Mouse (Mus musculus) kidney, postnatal 36 days (tissue): ENCODE measurements around the gene Tmem231.
A peak's percentile ranks its signal among the peaks of the same experiment; 100 is the strongest.
"Not testable (repeated sequence)": the region's sequence is repeated elsewhere in the genome, so short reads cannot be mapped to it uniquely, and the experiment has no call there.

Experiments
- DNase-seq, 2 experiments: peaks; one replicate each; pipeline ENCODE4 v3.0.0; 2021 to 2022; ENCODE audit warnings: mixed read lengths in 2 of 2

Gene Tmem231

DNA sequence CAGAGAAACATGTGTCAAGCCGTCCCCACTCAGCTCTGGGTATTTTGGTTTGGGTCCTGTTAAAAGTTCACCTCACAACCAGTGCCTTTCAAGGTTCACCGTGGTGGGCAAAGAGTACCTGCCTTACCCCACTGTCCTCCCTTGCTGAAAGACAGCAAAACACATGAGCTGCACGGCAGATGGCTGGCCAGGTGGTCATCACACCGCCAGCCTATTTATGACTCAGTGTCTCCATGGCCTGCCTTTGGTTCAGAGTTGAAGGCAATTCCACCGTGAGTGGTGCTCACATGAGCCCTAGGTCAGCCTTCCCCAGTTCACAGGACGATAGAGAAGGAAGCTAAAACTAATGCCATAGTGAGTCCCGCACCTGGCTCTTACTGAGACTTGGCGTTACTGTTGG is 14.3 kb upstream of the Tmem231 start:
- DNase-seq: no peak

DNA sequence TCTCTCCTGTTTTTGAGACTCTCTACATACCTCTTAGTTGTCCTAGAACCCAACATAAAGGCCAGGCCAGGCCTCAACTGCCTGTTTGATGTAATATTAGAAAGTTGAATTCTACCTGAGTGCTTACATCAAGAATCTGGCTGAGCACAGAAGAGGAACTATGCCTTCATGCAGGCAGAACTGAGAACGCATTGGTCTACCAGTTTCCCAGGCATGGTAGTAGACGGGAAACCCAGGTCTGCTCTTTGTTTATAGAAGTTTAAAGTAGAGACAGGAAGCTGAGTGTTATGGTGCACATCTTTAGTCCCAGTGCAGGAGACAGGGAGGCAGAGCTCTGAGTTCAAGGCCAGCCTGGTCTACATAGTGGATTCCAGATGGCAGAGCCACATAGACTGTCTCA is 13.5 kb upstream of the Tmem231 start:
- no peak for DNase-seq

DNA sequence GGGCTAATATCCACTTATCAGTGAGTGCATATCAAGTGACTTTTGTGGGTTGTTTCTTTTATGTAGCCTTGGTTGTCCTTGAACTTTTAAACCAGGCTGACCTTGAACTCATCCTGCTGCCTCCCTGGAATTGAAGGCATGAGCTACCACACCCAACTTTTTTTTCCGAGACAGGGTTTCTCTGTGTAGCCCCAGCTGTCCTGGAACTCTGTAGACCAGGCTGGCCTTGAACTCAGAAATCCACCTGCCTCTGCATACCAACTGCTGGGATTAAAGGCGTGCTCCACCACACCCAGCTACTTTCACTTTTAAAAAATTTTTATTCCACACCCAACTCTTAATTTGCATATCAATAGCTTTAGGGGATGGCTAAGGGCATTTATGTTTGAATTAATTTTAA is 9.9 kb upstream of the Tmem231 start:
- DNase-seq: no peak

DNA sequence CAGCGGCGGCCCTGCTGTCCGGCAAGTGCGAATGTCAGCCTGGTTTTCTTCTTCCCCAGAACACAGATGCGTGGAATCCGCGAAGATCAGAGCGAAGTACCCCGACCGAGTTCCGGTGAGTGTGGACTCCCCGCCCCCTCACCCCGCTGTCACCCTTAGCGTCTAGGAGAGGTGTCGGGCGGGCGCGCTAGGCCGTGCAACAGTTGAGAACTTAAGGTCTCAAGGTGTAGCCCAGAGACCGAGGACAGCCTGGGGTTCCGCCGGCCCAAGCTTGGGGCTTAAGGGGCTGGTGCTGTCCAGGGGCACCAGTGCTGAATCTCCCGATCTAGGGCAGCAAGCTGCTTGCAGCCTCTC is 7.4 kb upstream of the Tmem231 start:
- peak; percentile 37 to 73 for DNase-seq

DNA sequence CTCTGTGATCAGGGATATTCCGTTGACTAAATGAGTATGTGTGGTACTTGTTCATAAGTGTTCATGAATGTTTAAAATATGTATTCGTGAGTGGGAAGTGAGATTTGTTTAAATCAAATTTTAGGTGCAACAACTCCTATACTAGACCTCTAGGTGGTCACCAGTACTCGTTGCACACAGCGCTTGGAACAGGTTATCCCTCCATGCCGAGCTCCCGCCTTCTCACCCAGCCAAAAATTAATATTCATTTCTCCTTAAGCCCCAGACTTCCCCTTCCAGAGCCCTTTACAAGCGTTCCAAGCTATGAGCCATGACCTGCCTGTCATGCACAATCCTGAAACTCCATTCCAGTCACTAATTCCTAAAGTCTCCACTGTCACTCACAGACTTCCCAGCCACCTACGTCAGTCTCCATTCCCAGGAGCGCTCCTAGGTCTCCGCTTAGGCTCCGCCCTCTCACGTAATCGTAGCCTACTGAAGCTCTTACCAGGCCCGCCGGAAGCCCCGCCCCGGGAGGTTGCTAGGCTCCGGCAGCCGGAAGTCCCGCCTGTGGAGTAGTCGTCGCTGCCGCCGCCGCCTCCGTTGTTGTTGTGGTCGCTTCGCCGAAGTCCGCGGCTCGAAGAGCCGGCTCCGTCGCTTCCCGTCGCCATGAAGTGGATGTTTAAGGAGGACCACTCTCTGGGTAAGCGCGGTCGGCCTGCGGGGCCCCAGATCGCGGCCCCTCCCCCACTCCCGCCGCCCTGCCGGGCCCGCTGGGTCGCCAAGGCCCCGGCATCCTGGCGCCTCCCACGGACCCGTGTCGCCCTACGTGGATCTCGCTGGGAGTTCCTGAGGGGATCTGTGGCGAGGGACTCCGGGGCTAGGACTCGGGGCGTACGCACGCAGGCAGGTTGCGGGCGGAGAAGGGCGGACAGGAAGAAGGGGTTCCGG is 6.8 kb upstream of the Tmem231 start, which contains the start of gene Gabarapl2:
Gene Gabarapl2 (plus strand): TSS at position 533 of the 930 bp plus-strand sequence.
- peak; percentile 99 to 100 for DNase-seq

DNA sequence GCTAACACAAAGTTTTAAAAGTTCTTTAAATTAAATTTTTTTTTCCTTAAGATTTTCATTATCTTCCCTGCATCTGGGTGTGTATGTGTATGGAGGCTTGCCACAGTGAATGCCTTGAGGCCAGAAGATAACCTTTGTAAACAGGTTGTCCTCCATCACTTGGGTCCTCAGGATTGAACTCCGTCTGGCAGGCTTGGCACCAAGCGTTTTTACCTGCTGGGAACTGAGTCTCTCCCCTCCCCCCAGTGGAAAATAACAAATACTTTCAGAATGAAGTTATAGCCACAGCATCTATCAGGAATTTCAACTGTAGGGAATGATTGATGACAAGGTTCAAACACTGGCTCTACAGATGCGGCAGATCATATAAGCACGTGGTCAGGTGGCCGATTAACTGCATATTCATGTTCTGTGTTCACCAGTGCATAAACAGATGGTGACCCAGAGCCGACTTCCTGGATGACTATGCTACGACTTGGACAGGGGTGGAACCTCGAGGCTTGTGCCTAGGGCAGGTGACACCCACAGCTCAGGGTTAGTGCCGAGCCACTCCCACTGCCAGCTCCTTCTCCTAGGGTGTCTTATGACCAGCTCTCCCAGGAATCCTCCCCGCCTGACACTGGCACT is 5.9 kb upstream of the Tmem231 start:
- DNase-seq: peak; percentile 70 to 86

DNA sequence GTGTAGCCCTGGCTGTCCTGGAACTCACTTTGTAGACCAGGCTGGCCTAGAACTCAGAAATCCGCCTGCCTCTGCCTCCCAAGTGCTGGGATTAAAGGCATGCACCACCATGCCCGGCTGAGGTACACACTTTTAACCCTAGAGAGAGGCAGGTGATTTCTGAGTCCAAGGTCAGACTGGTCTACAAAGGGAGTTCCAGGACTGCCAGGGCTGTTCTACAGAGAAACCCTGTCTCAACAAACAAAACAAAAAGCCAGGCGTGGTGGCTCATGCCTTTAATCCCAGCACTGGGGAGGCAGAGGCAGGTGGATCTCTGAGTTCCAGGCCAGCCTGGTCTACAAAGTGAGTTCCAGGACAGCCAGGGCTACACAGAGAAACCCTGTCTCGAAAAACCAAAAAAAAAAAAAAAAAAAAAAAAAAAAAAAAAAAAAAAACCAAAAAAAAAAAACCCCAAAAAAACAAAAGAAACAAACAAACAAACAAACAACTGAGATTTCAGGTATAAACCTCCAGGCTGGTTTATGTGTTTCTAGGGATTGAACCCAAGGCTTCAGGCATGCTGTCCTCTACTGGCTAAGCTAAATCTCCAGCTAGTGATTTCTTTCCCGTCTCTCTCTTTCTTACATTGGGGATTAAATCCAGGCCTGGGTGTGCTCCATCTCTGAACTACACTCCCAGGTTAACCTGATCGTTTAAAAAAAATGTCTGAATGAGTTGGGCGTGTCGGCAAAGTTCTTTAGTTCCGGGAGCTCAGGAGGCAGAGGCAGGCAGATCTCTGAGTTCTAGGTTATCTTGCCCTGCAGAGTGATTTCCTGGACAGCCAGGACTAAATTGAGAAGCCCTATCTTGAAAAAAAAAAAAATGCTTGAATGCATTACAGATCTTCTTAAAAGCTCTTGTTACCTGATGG is 4.7 kb upstream of the Tmem231 start:
- DNase-seq: not testable (repeated sequence)

DNA sequence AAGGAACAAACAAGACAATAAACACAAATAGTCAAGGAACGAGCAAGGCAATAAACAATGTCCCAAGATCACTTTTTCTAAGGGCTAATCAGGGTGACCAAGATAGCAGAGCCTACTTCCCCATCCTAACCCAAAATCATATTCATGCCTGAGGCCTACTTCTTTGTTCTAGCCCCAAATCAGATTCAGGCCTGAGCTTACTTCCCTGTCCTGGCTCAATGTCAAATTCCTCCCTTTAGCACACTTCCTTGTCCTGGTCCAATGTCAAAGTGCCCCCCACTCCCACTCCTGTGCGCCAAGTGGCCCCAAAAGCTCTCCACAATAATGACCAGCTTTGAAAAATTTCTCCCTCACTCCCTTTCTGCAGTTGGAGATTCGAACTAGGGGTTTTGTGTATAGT is 3.5 kb upstream of the Tmem231 start:
- DNase-seq: no peak

DNA sequence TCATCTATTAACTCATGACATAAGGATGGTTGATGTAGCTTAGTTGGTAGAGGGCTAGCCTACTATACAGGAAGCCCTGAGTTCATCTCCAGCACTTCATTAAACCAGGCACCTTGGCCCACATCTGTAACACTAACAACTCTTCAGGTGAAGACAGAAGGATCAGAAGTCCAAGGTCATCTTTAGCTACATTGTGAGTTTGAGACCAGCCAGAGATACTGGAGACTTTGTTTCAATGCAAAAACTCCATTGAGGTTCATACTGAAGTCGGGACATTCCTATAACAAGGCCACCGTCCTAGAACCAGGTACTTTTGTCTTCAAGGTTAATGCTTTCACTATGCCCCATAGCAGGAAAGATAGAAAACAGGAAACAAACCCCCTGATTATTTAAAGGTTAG is 520 bp upstream of the Tmem231 start:
- DNase-seq: no peak

DNA sequence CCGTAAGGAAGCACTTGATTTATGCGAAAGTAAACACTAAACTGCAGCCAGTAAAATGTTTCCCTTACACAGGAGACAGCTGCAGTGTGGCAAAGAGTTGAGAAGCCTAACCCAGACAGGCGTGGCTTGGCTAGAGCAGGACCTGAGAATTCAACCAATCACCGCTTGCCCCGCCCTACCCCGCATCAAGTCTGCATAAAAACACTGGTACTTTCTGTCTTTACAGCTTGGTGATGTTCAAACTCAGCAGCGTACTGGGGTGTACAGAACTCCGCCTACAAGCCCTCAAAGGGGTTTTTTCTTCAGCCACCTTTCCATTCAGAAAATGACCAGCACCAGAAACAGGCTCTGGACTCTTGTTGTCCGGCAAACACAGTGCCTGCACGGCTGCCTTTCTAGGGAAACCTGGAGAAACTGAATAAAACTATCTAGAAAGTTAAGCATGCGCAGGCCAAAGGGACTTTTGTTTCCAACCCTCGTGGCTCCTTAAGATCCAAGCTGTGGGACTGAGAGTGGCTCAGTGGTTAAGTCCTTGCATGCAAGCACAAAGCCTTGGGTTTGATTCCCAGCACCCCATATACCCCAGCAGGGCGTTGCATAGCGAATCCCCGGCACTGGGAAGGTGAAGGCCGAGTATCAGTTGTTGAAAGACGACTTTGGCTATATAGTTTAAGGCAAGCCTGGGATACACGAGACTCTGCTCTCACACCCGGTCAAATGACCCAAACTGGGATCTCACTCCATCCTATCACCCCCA is 923 bp downstream of the Tmem231 start:
- peak; percentile 83 to 85 for DNase-seq

DNA sequence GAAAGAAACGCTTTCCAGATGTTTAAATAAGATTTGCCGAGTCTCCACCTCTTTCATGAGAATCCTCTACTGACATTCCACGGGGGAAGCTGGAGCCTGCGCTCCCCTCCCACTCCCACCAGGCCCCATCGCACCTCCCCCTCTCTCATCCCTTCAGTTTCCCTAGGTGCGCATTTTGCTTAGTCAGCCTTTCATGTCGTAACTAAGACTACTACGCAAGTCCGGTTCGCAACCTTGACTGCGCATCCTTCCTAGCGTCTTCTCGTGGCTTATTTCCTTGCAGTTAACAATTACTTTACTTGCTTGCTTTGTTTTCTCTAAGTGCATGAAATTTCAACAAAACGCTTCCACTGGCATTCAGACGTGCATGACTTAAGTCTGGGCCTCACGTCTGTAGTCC is 2.0 kb downstream of the Tmem231 start:
- DNase-seq: no peak

DNA sequence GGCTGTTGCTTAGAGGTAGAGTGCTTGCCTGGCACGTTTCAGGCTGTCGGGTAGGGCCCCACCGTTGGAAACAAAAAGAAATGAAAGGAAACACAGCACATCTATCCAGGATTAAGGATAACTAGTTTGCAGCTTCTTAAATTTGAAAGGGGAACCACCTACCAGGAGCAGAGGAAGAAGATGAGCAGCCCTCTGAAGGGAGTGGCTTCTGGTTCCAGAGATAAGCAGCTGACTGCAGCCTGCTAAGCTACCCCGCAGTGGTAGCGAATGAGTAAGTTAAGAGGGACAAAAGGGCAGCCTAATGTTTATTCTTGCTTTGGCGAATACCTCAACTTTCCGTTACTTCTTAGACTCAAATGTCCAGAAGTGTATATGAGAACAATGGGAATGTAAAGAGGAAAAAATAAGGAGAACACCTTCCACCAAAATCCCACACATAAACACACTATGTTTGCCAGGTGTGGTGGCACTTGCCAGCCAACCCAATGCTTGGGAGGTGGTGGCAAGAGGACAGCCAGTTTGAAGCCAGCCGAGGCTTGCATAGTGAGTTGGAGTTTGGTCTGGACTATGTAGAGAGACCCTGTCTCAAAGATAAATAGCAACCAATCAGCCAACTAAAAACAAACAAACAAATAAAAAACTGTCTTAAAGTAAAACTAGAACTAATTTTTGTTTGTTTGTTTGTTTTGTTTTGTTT is 3.9 kb downstream of the Tmem231 start:
- DNase-seq: no peak

DNA sequence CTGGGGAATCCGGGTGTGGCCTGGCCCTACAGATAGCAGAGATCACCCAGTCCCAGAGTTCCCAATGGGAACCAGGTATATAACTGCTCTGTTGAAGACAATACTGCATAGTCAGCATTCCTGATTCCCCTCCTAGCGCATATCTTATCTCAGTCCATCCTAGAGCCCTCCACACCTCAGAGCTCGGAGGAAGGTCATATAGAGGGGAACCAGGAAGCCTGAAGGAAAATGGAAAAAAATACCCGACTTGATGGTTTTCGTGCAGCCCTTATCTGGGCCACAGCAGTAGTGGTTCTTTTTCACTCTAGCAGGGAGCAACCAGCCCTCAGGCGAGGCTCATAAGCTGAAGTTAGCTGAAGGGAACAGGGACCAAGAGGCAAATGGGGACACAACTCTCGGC is 8.7 kb downstream of the Tmem231 start:
- DNase-seq: no peak

DNA sequence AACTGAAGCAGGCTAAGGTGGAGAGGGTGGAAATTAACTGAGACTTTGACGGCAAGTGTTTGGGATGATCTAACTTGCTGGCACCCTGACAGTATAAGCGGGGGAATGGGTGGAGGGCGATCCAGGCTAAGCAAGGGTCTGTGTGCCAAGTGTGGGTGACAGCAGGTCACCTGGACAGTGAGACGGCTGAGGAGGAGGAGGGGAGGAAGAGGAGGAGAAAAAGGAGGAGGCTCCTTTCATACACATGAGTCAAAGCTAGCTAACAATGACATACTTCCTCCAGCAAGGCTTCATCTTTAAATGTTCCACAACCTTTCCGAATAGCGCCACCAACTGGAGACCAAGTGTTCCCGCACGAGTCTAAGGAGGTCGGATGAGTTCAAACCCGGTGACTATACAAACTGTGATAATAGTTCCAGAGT is 10.3 kb downstream of the Tmem231 start:
- peak; percentile 49 to 74 for DNase-seq

DNA sequence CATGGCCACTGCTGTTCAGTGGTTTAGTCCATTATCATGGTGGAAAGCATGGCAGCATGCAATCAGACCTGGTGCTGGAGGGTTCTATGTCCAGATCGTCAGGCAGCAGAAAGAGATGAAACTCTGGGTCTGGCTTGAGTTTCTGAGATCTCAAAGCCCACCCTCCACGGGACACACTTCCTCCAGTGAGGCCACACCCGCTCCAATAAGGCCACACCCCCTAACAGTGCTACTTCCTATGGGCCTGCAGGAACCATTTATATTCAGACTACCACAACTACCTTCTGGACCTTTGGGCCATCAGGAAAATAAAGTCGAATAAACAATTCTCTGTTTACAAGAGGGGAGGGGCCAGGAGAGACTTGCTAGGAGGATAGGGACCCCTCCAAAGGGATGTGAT is 12.7 kb downstream of the Tmem231 start:
- no peak for DNase-seq

DNA sequence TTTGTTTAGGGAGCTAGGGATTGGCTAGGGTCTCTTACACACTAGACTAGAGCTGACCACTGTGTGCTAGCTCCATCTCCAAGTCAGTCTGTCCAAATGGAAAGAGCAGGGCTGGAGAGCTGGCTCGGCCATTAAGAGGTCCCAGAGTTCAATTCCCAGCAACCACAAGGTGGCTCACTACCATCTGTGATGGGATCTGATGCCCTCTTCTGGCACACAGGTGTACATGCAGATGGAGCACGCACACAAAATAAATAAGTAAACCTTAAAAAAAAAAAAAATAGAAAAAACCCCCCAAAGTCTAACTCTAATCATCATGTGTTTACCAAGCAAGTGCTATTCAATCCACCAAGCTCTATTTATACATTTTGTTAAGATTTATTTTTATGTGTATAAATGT is 14.0 kb downstream of the Tmem231 start:
- DNase-seq: no peak

DNA sequence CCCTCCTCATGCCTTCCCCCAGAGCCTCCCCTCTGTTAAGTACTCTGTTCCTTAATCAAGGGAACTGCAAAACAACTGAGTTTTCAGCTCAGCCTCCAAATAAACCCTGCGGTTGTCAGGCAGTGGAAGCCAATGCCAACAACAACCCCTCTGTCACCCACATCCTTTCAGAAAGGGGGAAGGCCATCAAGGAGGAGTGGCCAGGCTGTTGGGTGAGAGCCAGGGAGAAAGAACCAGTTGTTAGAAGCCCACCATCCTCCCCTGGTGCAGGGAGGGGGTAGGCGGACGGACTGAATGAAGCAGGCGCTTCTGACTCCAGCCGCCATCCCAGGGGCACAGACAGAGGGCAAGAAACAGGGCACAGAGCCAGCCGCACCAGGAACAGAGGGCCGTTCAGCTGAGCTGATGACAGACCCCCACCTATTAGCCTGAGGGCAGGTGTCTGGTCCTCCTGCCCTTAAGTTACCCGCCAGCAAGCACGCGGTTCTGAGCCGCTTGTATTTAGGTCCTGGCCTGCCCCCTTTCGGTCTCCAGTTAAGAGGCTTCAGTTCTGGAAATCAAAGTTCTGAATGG is 20.7 kb downstream of the Tmem231 start:
- no peak for DNase-seq

DNA sequence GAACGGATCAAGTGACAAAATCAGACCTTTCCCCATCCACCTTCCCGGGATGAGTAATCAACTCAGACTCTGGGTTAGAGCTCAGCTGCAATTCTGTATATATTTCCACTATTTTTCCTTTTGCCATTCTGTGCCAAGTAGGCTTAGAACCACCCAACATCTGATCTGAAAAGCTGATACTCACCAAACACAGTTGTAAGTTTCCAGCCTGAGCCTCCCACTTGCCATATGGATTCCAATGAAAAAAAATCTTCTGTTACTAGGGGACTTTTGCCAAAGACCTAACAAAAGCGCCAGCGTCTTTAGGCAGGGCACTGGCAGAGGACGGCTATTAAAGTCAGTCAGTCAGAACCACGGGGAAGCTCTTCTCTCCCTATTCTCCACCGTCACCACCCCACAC is 22.1 kb downstream of the Tmem231 start:
- DNase-seq: no peak

DNA sequence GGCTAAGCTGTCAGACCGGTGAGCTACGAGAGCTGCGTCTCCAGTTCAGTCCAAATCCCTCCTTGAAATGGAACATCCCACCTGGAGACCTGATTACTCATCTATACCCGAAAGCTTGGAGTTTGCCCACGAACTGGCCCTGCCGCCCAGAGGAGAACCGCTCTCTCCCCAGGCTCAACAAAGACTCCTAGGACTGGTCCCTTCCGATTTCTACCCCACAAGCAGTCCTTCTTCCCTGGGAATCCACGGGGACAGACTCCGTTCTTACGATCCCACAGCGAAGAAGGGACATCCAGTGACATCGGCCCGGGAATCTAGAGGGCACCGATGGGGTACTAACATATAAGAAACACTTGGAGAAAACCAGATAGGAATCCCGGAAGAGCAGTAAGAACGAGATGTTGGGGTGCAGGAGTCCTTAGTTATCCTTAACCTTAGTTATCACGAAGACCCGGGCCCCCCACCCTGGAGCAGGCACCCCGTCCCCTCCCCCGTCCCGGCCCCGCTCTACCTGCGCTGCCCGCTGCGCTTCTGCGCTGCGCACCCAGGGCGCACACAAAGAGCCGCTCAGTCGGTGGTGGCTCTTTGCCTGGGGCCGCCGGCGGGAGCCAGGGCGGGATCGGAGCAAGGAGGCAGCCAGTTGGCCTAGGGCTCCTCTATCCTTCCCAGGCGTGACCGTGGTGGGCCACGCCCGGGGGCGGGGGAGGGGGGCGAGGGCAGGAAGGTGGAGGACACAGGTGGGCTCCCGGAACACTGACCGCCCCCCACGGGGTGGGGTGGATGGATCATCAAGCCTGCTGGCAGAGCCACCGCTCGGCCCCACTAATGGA is 23.8 kb downstream of the Tmem231 start, which contains the start of gene Chst5:
Gene Chst5 (minus strand): TSS at position 827 of the 830 bp plus-strand sequence.
- peak in 1 of 2 experiments; percentile 3 for DNase-seq

DNA sequence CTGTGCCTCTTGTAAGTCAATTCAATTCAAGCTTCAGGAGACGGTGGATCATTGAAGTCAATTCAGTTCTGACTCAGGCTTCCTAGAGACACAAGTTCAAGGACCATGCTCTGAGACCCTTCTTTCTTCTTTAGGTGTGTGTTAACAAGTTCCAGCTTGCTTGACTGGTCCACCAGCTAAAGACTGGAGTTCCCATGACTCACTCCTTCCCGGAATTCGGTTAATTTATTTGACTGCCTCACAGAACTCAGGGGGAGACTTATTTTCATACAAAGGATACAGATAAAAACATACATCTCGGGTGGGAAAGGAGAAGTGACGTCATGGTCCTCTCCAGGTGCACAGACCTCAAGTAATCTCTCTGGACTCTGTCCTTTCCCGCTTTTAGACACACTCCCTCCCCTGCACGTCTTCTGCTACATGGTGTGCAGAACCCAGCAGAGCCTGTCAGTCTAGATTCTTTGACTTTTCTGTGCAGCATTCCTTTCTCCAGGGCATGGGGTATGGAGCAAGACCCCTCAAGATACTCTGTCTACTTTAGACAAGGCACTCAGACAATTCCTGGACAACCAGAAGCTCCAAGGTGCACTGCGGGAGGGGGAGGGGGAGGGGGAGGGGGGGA is 28.1 kb downstream of the Tmem231 start:
- DNase-seq: no peak
